Mouse (Mus musculus) thymus, adult 2 months (tissue): Measurements from ENCODE around the gene Gm9833.

Experiments
- CTCF ChIP-seq: fragments of 200-500 bp; IDR thresholded peaks from 2 replicates; pipeline ENCODE4 v1.5.1; 2012; ENCODE audit warnings: mild to moderate bottlenecking, control low read depth, low read length, moderate library complexity, borderline replicate concordance; ENCODE audit not compliant: control insufficient read depth, poor library complexity, insufficient read depth; ENCODE audit errors: extremely low read depth
- POLR2A ChIP-seq: fragments of 200-500 bp; IDR thresholded peaks from 2 replicates; pipeline ENCODE4 v1.6.1; 2012; ENCODE audit warnings: mild to moderate bottlenecking, low read length, control low read depth, moderate library complexity; ENCODE audit not compliant: control insufficient read depth, poor library complexity, insufficient read depth; ENCODE audit errors: extremely low read depth

GRCm38 (mm10) chr3:10111570-10111969 is 23.7 kb downstream of the Gm9833 start:
- TF ChIP-seq CTCF (no peak), POLR2A (no peak)
